Mouse (Mus musculus): Measurements from ENCODE around the gene Lrp4.

DNA sequence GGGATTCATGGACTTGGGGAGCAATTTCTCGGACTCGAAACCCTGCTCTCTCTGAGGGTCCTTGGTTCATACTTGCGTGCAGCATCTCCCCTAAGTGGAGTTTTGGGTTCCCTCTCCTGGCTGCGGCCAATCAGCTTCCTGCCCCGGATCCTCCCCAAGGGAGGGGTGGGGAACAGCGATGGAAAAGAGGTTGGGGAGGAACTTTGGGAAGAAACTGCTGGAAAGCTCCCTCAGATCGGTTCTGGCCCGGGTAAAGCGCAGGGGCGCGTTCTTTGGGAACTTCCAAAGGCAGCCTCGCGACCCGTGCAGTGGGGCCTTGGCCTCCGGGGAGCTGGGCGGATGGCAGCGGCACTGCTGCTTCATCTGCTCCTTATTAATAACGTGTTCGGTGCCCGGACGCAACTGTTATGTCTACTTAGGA, 951 bp downstream of the Lrp4 start:
- TF ChIP-seq POLR2A (IDR thresholded peaks at IDR 0.05; ENCODE audit: insufficient read depth, low read depth, low read length) (no peak; the same call in 1 of the 2 replicates), EP300 (IDR thresholded peaks at IDR 0.05; ENCODE audit: insufficient read depth, low read depth, low read length) (no peak), CTCF (IDR thresholded peaks at IDR 0.05) (no peak)
